Mouse (Mus musculus) kidney, embryonic 14.5 days (tissue): ENCODE data around the gene Cygb. TPM values are rescaled to one million over a fixed set of nuclear protein-coding genes. Genes with fewer than 3 reads are reported as not detected.

Source experiments
- ATAC-seq: fragments of 200-750 bp; cut with Nextera tagmentation; 2 replicates; pipeline ENCODE4 v1.8.0; 2017; ENCODE audit warnings: moderate number of reproducible peaks, mild to moderate bottlenecking, moderate TSS enrichment, moderate library complexity; ENCODE audit not compliant: low FRiP score, low TSS enrichment
- H3K27ac ChIP-seq: fragments of 300-500 bp; sonication (generic); 2 replicates; pipeline ENCODE4 v1.5.1; 2014; ENCODE audit warnings: low read depth, mild to moderate bottlenecking, low read length, moderate library complexity, mixed read lengths
- H3K27me3 ChIP-seq: fragments of 300-500 bp; sonication (generic); 2 replicates; pipeline ENCODE4 v1.6.1; 2014; ENCODE audit warnings: mild to moderate bottlenecking, low read length; ENCODE audit not compliant: control insufficient read depth, insufficient read depth
- H3K36me3 ChIP-seq: fragments of 300-500 bp; sonication (generic); 2 replicates; pipeline ENCODE4 v1.6.1; 2014; ENCODE audit warnings: low read length, mixed read lengths; ENCODE audit not compliant: control insufficient read depth, insufficient read depth
- H3K4me1 ChIP-seq: fragments of 300-500 bp; sonication (generic); 2 replicates; pipeline ENCODE4 v1.6.1; 2014; ENCODE audit warnings: low read length, mixed read lengths; ENCODE audit not compliant: control insufficient read depth, insufficient read depth
- H3K4me2 ChIP-seq: fragments of 300-500 bp; sonication (generic); replicated peaks from 2 replicates; pipeline ENCODE4 v1.6.1; 2014; ENCODE audit warnings: low read depth, mild to moderate bottlenecking, low read length
- H3K4me3 ChIP-seq: fragments of 300-500 bp; sonication (generic); 2 replicates; pipeline ENCODE4 v1.5.1; 2014; ENCODE audit warnings: mild to moderate bottlenecking, low read length
- H3K9ac ChIP-seq: fragments of 300-500 bp; sonication (generic); 2 replicates; pipeline ENCODE4 v1.6.1; 2014; ENCODE audit warnings: low read depth, mild to moderate bottlenecking, low read length, moderate library complexity
- H3K9me3 ChIP-seq: fragments of 300-500 bp; sonication (generic); 2 replicates; pipeline ENCODE4 v1.6.1; 2016; ENCODE audit warnings: low read length; ENCODE audit not compliant: control insufficient read depth
- WGBS: fragments of 180-500 bp; shearing (Covaris S2); extraction: QIAGEN DNeasy Blood & Tissue Kit; methylation state at CpG from one replicate; pipeline ENCODE4 v1.1.7; 2014; 5-methylcytosine and 5-hydroxymethylcytosine counted together
- polyA plus RNA-seq: library from polyadenylated mRNA; unstranded; fragments of >200 nt; fragmentation: Nextera tagmentation; extraction: Ambion mirVana; gene quantifications from 2 replicates; pipeline ENCODE4 v1.2.1, GENCODE M21; 2014

Cygb gene
- polyA plus RNA-seq, 1 experiment from 2014 or later = 11.3 TPM

DNA sequence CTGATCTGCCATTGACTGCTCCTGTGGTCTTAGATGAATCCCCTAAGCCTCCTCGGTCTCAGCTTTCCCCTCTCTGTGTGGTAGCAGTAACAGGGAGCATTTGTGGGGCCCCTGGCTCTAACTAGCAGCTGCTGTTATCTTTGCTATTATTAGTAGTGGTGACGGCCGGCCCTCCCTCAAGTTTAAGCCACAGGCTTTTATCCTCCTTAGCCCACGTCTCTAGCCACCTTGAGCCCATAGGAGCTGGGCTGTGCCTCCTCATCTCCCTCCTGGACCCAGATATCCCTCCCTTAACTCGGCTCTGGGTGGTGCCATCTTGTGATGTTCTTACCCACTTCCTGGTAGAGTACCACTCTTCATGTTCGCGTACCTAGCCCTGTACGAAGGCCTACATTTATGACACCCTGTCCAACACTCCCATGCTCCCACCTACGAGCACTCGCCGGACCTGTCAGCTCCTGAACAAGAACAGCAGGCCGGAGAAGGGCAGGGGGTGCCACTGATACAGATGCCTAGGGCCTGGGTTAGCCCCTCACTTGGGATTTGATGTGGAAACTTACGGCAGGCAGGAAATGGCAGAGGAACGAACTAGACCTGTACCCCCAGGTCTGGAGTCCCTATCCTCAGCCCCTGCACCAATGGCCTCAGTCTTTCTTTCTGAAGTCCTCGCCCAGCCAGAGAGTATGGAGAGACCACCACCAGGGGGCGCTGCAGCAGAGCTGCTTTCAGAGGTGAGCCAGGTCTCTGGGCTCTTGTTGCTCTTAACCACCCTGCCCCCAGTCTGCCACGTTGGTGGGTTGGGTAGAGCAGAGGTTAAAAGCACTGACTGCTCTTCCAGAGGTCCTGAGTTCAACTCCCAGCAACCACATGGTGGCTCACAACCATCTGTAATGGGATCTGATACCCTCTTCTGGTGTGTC, 28.8 kb downstream of the Cygb start:
- Histone ChIP-seq H3K27ac (no peak overlapping the region), H3K36me3 (no peaks in the 10 kb centered on the region), H3K4me1 (peaks cover 36% of the 10 kb centered on the region), H3K27me3 (no peaks in the 10 kb centered on the region; the same call in 1 of the 2 replicates), H3K9ac (no peak overlapping the region), H3K4me3 (no peak overlapping the region), H3K4me2 (no peak overlapping the region), H3K9me3 (no peaks in the 10 kb centered on the region)
- ATAC-seq = no peak
- WGBS = 77% methylated on average over 17 of the region's 17 CpGs

DNA sequence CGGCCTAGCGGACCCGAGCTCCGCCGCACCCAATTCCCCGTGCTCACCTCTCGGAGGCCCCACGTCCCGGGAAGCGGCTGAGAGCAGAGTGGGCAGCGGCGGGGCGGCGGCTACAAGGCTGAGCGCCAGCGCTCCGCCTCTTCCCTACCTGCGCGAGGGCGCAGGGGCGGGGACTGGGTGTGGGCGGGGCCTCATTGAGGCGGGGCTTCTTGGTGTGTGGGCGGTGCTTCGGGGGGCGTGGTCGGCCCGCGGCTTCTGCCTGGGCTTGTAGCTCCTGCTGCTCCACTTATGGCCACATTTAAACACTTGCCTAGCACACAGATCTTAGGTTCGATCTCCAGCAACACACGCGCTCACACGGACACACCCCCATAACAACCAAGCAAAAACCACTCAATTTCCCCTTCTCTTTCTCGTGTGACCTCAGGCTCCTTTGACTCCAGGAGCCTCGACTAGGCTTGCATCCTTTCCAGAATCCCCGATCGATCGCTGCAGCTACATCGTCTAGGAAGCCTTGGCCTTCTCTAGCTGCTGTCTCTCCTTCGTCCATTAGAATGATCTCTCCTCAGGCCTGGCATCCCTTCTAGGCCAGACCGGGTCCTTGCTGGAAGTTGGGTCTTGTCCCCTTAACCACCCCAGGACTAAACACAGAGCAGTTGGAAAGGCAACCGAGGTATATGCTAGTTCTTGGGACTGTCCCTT, 29.8 kb downstream of the Cygb start:
- WGBS = 14% methylated on average over 34 of the region's 42 CpGs
- H3K4me3 ChIP-seq = peak overlapping the region; percentile 73
- ATAC-seq = peak; percentile 41
- H3K9ac ChIP-seq = peak overlapping the region; percentile 78
- H3K27ac ChIP-seq = no peak overlapping the region
- H3K36me3 ChIP-seq = no peaks in the 10 kb centered on the region
- H3K9me3 ChIP-seq = no peaks in the 10 kb centered on the region
- H3K4me1 ChIP-seq = peaks cover 41% of the 10 kb centered on the region
- H3K4me2 ChIP-seq = peak overlapping the region; percentile 92
- H3K27me3 ChIP-seq = no peaks in the 10 kb centered on the region; the same call in 1 of the 2 replicates

DNA sequence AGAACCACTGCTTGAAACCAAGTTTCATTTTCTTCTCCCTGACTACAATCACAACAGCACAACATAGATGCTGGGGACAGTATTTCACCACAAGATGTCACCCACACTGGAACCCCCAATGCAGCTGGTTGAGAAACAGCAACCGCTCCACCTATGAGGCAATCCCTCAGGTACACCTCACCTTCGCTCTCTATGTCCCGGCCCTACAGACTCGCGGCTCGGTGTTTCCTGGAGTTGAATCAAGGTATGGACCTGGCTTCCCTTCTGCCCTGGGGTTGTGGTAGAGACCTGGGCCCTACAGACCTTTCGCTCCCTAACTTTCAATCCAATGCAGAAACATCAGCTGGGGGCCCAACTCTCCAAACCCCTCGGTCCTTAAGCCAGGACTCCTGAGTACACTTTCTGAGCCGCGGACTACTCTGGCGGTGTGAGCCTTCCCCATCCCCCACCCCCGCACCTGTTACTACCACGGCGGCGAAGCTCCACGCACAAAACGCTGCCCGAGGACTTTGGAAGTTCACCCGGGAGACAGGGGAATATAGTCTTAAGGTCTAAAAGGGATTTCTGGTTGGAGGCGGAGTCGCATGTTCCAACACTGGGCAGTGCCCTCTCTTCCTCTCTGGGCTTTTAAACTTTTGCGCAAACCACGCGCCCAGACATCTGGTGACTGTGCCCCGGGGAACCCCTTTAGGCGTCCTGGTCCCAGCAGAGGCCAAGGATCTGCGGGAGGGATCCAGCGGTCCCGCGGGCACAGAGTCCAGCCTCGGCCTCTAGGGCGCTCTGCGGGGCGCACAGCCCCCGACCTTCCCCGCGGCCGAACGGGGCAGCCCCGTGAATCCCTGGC, 30.6 kb downstream of the Cygb start:
- Histone ChIP-seq H3K4me1 (peaks cover 45% of the 10 kb centered on the region), H3K9me3 (no peaks in the 10 kb centered on the region), H3K36me3 (no peaks in the 10 kb centered on the region), H3K4me2 (peak overlapping the region; percentile 92), H3K27ac (no peak overlapping the region), H3K4me3 (peak overlapping the region; percentile 73), H3K27me3 (no peaks in the 10 kb centered on the region; the same call in 1 of the 2 replicates), H3K9ac (peak overlapping the region; percentile 78)
- ATAC-seq = peak; percentile 14; the same call in 1 of the 2 replicates
- WGBS = 4% methylated on average over 40 of the region's 40 CpGs

DNA sequence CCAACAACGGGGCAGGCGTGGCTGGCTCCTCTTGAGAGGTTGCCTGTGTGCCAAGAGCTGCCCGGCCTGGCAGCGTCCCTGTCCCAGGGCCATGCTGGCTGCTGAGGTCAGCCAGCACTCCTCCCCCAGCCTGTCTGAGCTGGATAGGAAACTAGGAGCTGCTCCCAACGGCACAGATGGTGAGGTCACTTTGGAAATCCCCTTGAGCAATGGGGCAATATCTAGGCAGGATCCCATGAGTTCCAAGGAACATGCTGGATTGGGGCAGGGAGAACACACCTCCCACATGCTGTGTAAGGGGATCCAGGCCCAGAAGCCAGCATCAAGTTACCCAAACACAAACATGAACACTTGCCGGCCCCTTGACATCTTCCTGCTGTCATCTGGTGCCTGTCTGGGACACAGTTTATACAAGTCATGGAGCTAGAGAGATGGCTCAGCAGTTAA, 32.8 kb downstream of the Cygb start:
- Histone ChIP-seq H3K4me1 (peaks cover 48% of the 10 kb centered on the region), H3K9me3 (no peaks in the 10 kb centered on the region), H3K9ac (no peak overlapping the region), H3K36me3 (no peaks in the 10 kb centered on the region), H3K4me3 (no peak overlapping the region), H3K4me2 (peak overlapping the region; percentile 27), H3K27ac (peak overlapping the region; percentile 69), H3K27me3 (no peaks in the 10 kb centered on the region; the same call in 1 of the 2 replicates)
- peak; percentile 74 for ATAC-seq
- WGBS = 15% methylated on average over 6 of the region's 6 CpGs

DNA sequence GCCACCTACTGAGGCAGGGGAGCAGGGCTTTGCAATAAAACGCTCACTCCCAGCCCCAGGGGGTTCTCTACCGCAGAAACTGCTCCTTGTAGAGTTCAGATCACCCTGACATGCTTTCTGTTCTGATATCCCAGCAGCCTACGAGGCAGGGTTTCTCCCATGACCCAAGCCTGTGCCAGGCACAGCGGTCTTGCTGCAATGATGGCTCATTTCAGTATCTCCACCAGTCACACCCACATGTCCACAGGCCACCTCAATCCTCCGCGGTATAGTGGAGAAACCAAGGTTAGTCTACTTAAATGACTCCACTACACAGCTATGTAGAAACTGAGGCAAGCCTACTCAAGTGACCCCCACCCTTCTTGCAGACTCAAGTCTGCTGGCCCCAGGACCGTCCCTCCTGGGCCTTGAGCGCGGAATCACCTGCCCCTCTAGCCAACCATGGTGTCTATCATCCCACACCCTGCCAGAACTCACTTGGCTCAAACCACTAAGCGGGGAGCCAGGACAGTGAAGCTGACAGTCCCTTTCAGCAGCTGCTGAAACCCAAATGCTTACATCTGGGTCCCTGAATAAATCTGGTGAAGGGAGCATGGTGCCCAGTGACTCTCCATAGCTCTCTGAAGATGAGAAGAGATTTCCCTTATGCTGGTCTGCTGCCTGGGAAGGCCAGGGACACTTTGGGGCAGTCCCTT, 33.4 kb downstream of the Cygb start:
- Histone ChIP-seq H3K27ac (peak overlapping the region; percentile 69), H3K27me3 (no peaks in the 10 kb centered on the region; the same call in 1 of the 2 replicates), H3K9ac (no peak overlapping the region), H3K4me3 (no peak overlapping the region), H3K4me1 (peaks cover 53% of the 10 kb centered on the region), H3K36me3 (no peaks in the 10 kb centered on the region), H3K9me3 (no peaks in the 10 kb centered on the region), H3K4me2 (peak overlapping the region; percentile 27)
- ATAC-seq = no peak
- WGBS = 72% methylated on average over 10 of the region's 10 CpGs

DNA sequence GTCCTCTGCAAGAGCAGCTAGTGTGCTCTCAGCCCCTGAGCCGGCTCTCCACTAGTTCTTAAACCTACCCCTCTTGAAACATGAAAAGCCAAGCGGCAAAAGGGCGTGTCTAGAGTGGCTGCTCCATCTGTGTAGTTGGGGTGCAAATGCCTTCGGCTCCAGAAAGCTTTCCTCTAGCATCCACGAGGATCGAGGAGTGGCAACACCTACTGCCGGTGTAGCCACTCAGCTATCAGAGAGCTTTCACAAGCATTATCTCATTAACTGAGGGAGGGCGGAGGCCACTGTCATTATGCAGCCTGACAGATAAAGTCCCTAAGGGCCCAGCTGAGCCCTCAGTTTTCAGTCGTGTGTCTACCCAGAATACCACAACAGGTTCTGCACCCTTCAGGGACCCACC, 34.0 kb downstream of the Cygb start:
- Histone ChIP-seq H3K36me3 (no peaks in the 10 kb centered on the region), H3K27me3 (no peaks in the 10 kb centered on the region; the same call in 1 of the 2 replicates), H3K4me1 (peaks cover 59% of the 10 kb centered on the region), H3K9me3 (no peaks in the 10 kb centered on the region), H3K4me2 (no peak overlapping the region), H3K4me3 (no peak overlapping the region), H3K9ac (no peak overlapping the region), H3K27ac (no peak overlapping the region)
- 32% methylated on average over 9 of the region's 9 CpGs for WGBS
- no peak for ATAC-seq

DNA sequence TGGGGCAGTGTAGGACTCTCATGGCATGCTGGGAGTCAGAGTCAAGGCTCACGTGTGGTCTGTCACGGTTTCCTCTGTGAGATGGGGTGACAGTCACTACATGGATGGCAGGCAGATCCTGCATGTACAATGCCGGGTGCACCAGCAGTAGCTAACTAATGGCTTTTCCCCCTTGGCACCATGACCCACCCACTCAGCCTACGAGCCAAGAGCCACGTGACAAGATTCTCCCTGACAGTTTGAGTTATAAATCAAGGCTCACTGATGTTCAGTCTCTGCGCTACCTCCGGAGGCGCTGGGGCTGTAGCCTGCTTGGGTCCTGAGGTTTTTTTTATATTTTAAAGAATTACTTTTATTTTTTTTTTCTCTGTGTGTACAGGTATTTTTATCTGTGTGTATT, 34.6 kb downstream of the Cygb start:
- H3K4me1 ChIP-seq = peaks cover 59% of the 10 kb centered on the region
- no peaks in the 10 kb centered on the region for H3K36me3 ChIP-seq
- WGBS = 41% methylated on average over 8 of the region's 8 CpGs
- H3K9ac ChIP-seq = no peak overlapping the region
- no peak overlapping the region for H3K4me2 ChIP-seq
- no peak overlapping the region for H3K27ac ChIP-seq
- no peaks in the 10 kb centered on the region for H3K9me3 ChIP-seq
- ATAC-seq = no peak
- H3K4me3 ChIP-seq = no peak overlapping the region
- no peaks in the 10 kb centered on the region; the same call in 1 of the 2 replicates for H3K27me3 ChIP-seq

DNA sequence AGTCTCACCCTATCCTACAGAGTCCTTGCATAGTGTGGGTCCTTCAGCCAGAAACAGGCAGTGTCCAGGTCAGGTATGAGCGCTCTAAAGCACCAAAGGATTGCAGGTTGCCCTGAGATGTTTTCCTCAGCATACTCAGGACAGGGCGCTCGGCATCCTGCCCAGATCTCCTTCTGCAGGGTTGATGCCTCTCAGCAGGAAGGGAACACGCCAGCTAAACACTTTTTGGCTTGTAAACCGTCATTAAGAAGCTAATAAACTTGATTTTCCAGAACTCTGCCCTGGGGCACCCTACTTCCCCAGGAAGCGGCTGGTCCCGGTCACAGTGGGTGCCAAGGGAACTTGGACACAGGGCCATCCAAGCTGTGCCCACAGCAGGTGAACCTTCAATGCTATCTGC, 35.0 kb downstream of the Cygb start:
- no peaks in the 10 kb centered on the region; the same call in 1 of the 2 replicates for H3K27me3 ChIP-seq
- H3K9ac ChIP-seq = no peak overlapping the region
- H3K4me2 ChIP-seq = no peak overlapping the region
- no peaks in the 10 kb centered on the region for H3K9me3 ChIP-seq
- H3K27ac ChIP-seq = no peak overlapping the region
- H3K4me1 ChIP-seq = peaks cover 59% of the 10 kb centered on the region
- 77% methylated on average over 7 of the region's 7 CpGs for WGBS
- H3K36me3 ChIP-seq = no peaks in the 10 kb centered on the region
- ATAC-seq = no peak
- H3K4me3 ChIP-seq = no peak overlapping the region
